Mouse (Mus musculus): Measurements from ENCODE around the gene Fam19a3.

Fam19a3 gene

DNA sequence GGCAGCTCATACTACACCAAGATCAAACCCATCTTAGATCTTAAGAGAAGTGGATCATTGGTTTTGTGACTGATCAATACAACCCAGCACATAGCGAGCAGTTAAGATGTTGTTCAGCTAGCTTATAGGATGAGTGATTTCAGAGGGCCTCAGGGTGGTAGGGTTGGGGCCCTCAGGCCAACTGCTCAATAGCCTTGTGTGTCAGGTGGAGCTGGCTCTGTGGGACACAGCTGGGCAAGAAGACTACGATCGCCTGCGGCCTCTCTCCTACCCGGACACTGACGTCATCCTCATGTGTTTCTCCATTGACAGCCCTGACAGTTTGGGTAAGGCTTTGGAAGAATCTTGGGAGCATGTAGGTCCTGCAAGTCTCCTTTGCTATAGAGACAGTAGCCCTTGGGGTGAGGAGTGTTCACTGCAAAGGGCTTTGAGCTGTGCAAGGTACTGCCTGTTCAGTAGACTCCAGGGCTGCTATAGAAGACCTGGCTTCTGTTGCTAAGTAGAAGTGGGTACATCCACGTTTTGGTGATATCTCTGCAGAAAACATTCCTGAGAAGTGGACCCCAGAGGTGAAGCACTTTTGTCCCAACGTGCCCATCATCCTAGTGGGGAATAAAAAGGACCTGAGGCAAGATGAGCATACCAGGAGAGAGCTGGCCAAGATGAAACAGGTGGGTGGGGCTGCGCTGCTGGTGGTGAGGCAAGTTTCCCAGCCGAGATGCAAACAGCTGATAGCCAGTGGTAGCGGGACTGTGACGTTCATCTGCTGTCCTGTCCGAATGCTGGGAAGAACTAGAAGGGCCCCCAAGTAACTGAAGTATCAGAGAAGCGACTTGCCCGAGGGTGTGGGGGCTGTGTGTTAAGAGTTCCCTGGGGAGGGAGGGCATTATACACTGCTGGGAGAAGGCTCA is 11.0 kb upstream of the Fam19a3 start:
- no peak for DNase-seq (ENCODE audit: low spot score)

DNA sequence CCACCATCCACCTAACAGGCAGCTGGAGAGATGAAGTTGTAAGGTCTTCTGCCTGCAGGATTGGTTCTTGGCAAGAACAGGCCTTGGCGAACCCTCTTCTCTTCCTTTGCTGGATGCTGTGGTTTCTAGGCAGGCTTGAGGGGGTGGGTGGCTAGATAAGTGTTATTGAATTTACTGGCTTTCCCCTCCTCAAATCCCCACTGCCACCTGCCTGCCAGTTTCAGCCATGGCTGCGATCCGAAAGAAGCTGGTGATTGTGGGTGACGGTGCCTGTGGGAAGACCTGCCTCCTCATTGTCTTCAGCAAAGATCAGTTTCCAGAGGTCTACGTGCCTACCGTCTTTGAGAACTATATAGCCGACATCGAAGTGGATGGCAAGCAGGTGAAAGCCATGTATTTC is 10.0 kb upstream of the Fam19a3 start:
- no peak for DNase-seq (ENCODE audit: low spot score)

- DNase-seq (ENCODE audit: low spot score): no peak
Measured at GRCm38 (mm10) chr3:104791017-104791416, 9.4 kb upstream of the Fam19a3 start.

GRCm38 (mm10) chr3:104790401-104790937 is 8.8 kb upstream of the Fam19a3 start:
- DNase-seq (ENCODE audit: low spot score): peak; percentile 83

- DNase-seq (ENCODE audit: low spot score): no peak
Measured at GRCm38 (mm10) chr3:104789822-104790221, 8.2 kb upstream of the Fam19a3 start.

GRCm38 (mm10) chr3:104789312-104789605 is 7.6 kb upstream of the Fam19a3 start:
- peak; percentile 44 for DNase-seq (ENCODE audit: low spot score)

GRCm38 (mm10) chr3:104788561-104789311 is 7.1 kb upstream of the Fam19a3 start:
- DNase-seq (ENCODE audit: low spot score): peak; percentile 88

DNA sequence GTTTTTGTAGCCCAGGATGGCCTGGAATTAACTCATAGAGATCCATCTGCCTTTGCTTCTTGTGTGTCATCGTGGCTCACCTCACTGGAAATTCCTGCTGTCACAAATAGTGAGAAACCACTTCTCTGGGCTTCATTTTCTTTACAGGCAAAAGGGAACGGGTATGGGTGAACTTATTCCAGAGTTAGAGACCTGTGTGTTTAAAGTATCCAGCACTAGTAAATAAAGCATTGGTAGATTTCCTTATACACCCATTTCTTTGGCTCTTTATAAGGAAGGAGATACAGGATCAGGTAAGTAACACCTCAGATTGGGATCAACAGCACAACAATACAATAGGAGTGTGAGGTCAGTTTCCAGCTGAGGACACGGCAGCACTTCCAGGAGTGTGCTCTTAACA is 6.4 kb upstream of the Fam19a3 start, which contains the start of gene Rhoc:
Gene Rhoc (plus strand): TSS at position 301 of the 400 bp plus-strand sequence.
- DNase-seq (ENCODE audit: low spot score): no peak

- no peak for DNase-seq (ENCODE audit: low spot score)
Measured at GRCm38 (mm10) chr3:104785284-104785683, 3.6 kb upstream of the Fam19a3 start.

GRCm38 (mm10) chr3:104783971-104784500 is 2.4 kb upstream of the Fam19a3 start:
- DNase-seq (ENCODE audit: low spot score): no peak

DNA sequence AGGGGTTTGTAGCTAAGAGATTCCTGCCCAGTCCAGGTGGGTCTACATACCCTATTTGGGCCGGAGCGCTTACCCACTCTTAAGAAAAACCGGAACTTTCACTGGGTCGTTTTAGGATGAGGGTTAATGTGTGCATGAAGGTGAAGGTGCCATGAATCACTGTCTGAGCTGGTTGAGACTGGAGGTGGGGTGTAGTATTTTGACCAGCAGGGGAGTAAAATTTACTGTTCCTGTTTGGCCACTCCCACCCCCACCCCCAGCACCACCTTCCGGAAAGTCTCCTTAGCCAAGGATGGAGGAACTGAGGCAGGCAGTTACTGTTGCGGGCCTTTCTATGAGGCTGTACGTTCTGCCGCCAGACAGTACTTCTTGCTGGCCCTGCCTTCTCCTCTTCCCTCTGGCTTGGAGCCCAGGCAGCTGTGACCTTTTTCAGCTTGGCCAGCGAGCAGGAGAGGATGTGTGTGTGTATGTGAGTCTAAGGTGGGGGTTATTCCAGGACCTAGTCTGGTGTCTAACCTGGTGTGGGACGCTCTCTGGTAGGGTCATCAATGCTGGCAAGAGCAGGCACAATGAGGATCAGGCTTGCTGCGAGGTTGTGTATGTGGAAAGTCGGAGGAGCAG is 531 bp upstream of the Fam19a3 start:
- DNase-seq (ENCODE audit: low spot score): no peak

DNA sequence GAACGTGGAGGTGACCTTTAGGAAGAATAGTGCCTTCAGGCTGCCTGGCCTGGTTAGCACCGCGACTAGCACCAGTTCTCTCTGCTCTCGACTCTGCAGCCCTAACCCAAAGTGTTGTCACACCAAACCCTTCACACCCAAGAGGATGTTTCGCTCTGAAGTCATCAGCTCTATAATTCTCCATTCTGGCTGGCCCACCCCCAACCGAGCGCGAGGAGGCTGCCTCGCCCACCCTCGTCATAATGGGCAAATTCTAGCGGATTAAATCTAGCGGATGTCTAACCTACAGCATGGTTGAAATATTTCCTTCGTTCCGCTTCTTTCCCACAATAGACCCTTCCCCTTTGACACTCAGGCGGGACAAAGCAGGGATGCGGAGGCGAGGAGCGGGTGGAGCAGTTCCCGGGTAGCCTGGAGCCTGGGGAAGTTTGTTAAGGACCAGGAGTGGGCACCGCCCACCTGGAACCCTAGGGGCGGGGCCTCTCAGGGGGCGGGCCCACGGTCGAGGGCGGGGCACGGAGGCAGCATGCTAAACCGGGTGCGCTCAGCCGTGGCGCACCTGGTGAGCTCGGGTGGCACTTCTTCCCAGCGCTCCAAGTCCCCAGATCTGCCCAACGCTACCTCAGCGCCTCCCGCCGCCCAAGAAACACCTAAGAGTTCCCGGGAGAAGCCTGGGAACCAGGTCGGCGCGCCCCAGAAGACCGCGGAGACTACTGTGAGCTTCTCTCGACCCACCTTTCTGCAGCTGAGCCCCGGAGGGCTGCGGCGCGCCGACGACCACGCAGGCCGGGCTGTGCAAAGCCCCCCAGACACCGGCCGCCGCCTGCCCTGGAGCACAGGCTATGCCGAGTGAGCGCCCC is 849 bp downstream of the Fam19a3 start, which contains the start of gene Ppm1j:
Gene Ppm1j (plus strand): TSS at position 496 of the 860 bp plus-strand sequence.
- peak; percentile 60 for DNase-seq (ENCODE audit: low spot score)

DNA sequence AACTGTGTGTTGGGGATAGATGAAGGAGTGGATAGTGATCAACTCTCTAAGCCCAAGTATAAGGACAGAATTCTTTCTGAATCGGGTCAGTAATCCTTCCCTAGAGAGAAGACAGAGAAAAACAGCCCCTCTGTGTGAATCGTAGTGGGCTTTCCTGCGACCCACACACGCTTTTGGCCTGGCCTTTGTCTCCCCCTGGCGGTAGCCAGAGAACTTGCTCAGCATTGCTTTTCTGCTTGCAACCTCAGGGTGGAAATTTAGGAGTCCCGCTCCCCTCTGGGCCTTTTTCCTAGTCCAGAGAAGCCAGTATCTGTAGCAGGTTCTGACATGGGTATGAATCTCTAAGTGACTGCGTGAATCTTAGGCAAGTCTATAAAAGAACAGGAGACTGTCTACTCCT is 1.7 kb downstream of the Fam19a3 start:
- DNase-seq (ENCODE audit: low spot score): peak; percentile 84

GRCm38 (mm10) chr3:104777342-104777741 is 4.3 kb downstream of the Fam19a3 start:
- peak; percentile 69 for DNase-seq (ENCODE audit: low spot score)

- no peak for DNase-seq (ENCODE audit: low spot score)
Measured at GRCm38 (mm10) chr3:104773301-104773700, 8.3 kb downstream of the Fam19a3 start.

DNA sequence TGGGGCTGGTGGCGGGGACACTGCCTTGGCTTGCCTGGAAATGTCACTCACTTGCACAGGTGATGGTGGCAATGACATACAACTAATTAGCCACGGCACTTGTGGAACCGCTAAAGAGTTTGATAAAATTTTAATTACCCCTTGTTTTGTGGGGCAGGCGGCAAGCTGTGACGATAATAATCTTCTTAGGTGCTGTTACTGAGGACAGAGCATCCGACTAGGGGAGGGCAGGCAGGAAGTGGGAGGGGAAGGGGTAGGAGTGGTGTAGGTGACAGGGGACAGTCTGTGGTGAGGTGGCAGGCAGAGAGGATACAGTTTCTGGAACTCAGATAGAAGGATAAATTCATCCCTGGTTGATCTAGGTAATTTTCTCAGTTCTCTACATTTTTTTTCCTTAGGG is 10.2 kb downstream of the Fam19a3 start:
- DNase-seq (ENCODE audit: low spot score): no peak

- no peak for DNase-seq (ENCODE audit: low spot score)
Measured at GRCm38 (mm10) chr3:104770918-104771317, 10.7 kb downstream of the Fam19a3 start.

DNA sequence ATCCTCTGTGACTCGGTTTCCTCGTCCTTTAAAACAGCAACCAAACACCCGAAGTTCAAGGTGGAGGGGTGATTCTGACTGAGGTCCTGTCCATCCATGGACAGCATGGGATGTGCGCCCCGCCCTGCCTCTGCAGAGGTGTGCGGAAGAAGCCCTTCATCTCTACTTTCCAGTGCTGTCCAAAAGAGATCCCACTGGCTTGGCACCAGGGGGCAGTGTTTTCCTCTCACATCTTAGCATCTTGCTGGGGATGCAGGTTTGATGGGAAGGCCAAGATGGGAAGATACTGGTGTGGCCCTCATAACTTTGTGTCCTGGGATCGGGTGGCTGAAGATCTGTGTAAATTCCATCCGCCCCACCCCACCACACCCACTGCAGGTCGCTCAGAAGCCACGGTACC is 11.6 kb downstream of the Fam19a3 start:
- DNase-seq (ENCODE audit: low spot score): peak; percentile 67

GRCm38 (mm10) chr3:104769135-104769534 is 12.5 kb downstream of the Fam19a3 start:
- DNase-seq (ENCODE audit: low spot score): peak; percentile 48

DNA sequence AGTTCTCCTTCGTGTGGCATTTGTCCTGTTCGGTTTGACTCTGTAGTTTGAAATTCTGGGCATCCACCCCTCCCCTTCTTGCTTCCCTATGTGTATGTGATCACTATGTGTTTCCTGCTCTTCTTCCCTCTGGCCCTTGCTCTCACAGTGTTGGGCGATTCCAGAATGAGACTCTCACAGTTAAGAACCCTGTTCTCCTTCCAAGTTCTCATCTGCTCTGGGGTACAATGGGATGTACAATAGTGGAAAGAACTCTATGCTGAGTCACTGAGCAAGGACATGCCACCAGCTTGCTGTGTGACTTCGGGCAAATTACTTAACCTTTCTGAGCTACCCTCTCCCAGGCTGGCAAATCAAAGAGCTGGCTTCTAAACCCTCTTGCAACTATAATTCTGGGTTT is 13.9 kb downstream of the Fam19a3 start:
- DNase-seq (ENCODE audit: low spot score): no peak

- DNase-seq (ENCODE audit: low spot score): no peak
Measured at GRCm38 (mm10) chr3:104767141-104767540, 14.5 kb downstream of the Fam19a3 start.

Data from embryo, embryonic 10 days (tissue).